Mouse (Mus musculus) liver, embryonic 14.5 days (tissue): ENCODE data around the gene Rsph10b.

Source experiments
- CTCF ChIP-seq: IDR thresholded peaks from 2 replicates; pipeline ENCODE4 v1.5.1; 2016; ENCODE audit warnings: antibody characterized with exemption, low read depth, control low read depth
- EP300 ChIP-seq: IDR thresholded peaks from 2 replicates; pipeline ENCODE4 v1.6.1; 2016; ENCODE audit warnings: antibody characterized with exemption, low read depth

- no peak for TF ChIP-seq EP300
- TF ChIP-seq CTCF = no peak
These were observed 101.7 kb downstream of the Rsph10b start for GRCm38 (mm10) chr5:144034567-144034966.
